Mouse (Mus musculus): ENCODE data around the gene Ifngr1.

DNA sequence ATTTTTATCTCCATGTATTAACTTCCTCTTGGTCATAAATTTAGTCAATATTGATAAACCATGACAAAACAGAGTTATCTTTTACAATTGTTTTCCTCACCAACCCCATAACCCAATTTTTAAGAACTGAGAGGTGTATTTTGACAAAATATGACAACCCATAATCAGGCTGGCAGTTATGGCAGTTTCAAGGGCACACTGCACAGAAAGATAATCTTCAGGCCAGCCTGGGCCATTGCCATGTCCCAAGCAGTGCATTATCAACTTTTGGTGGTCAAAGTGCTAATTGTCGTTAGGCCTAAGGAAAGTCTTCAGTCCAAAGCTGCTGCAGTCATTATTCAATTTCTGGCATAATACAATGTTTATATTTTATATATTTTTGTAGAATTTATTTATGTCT, 6.9 kb upstream of the Ifngr1 start:
- TF ChIP-seq MYC (IDR thresholded peaks at IDR 0.05; ENCODE audit: low read depth, low read length) (no peak), E2F4 (IDR thresholded peaks at IDR 0.05; ENCODE audit: insufficient replicate concordance, low read depth, low read length) (no peak), POLR2A (IDR thresholded peaks at IDR 0.05; ENCODE audit: low read depth, low read length) (no peak), CHD1 (IDR thresholded peaks at IDR 0.05; ENCODE audit: low read depth, low read length) (no peak), CTCF (conservative IDR thresholded peaks at IDR 0.05 in 1 of 2, IDR thresholded peaks at IDR 0.05 in 1 of 2; ENCODE audit: low read depth in 2 of 2, low read length in 2 of 2) (no peak)

Measured in CH12.LX (cell line).